Mouse (Mus musculus): ENCODE data around the gene Olfr700. TPM values are rescaled to one million over a fixed set of nuclear protein-coding genes. Genes with fewer than 3 reads are reported as not detected.

The Olfr700 gene
- polyA plus RNA-seq, 1 experiment from 2014 or later = not detected

DNA sequence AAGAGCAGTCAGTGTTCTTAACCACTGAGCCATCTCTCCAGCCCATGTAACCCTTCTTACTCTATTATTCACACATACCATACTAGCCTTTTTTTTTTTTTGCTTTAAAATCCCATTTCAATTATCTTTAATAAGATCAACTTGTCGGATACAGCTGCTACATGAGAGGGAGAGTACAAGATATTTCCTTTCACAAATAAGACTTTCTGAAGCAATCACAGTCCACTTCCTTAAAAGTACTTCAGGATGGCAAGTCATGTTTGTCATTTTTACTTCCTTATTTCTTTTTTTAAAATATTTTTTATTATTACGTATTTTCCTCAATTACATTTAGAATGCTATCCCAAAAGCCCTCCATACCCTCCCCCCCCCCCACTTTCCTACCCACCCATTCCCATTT lies 49.8 kb downstream of the Olfr700 start:
- Histone ChIP-seq H3K9me3 (ENCODE audit: control insufficient read depth, low read length) (no peaks in the 10 kb centered on the region), H3K4me2 (ENCODE audit: low read depth, low read length) (no peak overlapping the region), H3K36me3 (ENCODE audit: control insufficient read depth, insufficient read depth, low read length) (no peaks in the 10 kb centered on the region), H3K4me3 (ENCODE audit: low read depth, low read length) (no peak overlapping the region), H3K4me1 (ENCODE audit: control insufficient read depth, insufficient read depth, low read length) (no peaks in the 10 kb centered on the region), H3K27ac (ENCODE audit: low read depth, low read length) (no peak overlapping the region), H3K9ac (replicated peaks; ENCODE audit: low read depth, low read length) (no peak overlapping the region), H3K27me3 (ENCODE audit: control insufficient read depth, insufficient read depth, low read length) (no peaks in the 10 kb centered on the region)
- WGBS = 90% methylated on average over 2 of the region's 2 CpGs
- ATAC-seq (ENCODE audit: low read depth) = no peak

Other genes starting within 250 kb of the Olfr700 start
- gene Olfr693, start 128.2 kb downstream of the Olfr700 start, polyA plus RNA-seq (2014; fragmentation: Nextera tagmentation; extraction: Ambion mirVana) = not detected in 2 replicates
- gene Olfr694, start 117.0 kb downstream of the Olfr700 start, polyA plus RNA-seq (2014; fragmentation: Nextera tagmentation; extraction: Ambion mirVana) = not detected in 2 replicates
- gene Olfr695, start 92.4 kb downstream of the Olfr700 start, polyA plus RNA-seq (2014; fragmentation: Nextera tagmentation; extraction: Ambion mirVana) = not detected in 2 replicates
- not detected in 2 replicates for gene Olfr697, start 66.4 kb downstream of the Olfr700 start, polyA plus RNA-seq (2014; fragmentation: Nextera tagmentation; extraction: Ambion mirVana)
- gene Olfr698, start 53.4 kb downstream of the Olfr700 start, polyA plus RNA-seq (2014; fragmentation: Nextera tagmentation; extraction: Ambion mirVana) = not detected in 2 replicates
- gene Olfr699, start 15.6 kb downstream of the Olfr700 start, polyA plus RNA-seq (2014; fragmentation: Nextera tagmentation; extraction: Ambion mirVana) = not detected in 2 replicates
- not detected in 2 replicates for gene Olfr701, start 5.3 kb upstream of the Olfr700 start, polyA plus RNA-seq (2014; fragmentation: Nextera tagmentation; extraction: Ambion mirVana)
- not detected in 2 replicates for gene Olfr702, start 25.1 kb upstream of the Olfr700 start, polyA plus RNA-seq (2014; fragmentation: Nextera tagmentation; extraction: Ambion mirVana)
- gene Olfr703, start 34.5 kb upstream of the Olfr700 start, polyA plus RNA-seq (2014; fragmentation: Nextera tagmentation; extraction: Ambion mirVana) = not detected in 2 replicates
- not detected in 2 replicates for gene Olfr704, start 54.4 kb upstream of the Olfr700 start, polyA plus RNA-seq (2014; fragmentation: Nextera tagmentation; extraction: Ambion mirVana)
- gene Olfr705, start 68.1 kb upstream of the Olfr700 start, polyA plus RNA-seq (2014; fragmentation: Nextera tagmentation; extraction: Ambion mirVana) = not detected in 2 replicates
- gene Olfr706, start 79.3 kb upstream of the Olfr700 start, polyA plus RNA-seq (2014; fragmentation: Nextera tagmentation; extraction: Ambion mirVana) = not detected in 2 replicates
- not detected in 2 replicates for gene Olfr707, start 92.4 kb upstream of the Olfr700 start, polyA plus RNA-seq (2014; fragmentation: Nextera tagmentation; extraction: Ambion mirVana)
- not detected in 2 replicates for gene Olfr1532-ps1, start 99.2 kb upstream of the Olfr700 start, polyA plus RNA-seq (2014; fragmentation: Nextera tagmentation; extraction: Ambion mirVana)
- not detected in 2 replicates for gene Olfr709-ps1, start 123.4 kb upstream of the Olfr700 start, polyA plus RNA-seq (2014; fragmentation: Nextera tagmentation; extraction: Ambion mirVana)
- gene Olfr710, start 139.5 kb upstream of the Olfr700 start, polyA plus RNA-seq (2014; fragmentation: Nextera tagmentation; extraction: Ambion mirVana) = not detected in 2 replicates
- gene Olfr6, start 155.1 kb upstream of the Olfr700 start, polyA plus RNA-seq (2014; fragmentation: Nextera tagmentation; extraction: Ambion mirVana) = not detected in 2 replicates
- not detected in 2 replicates for gene Olfr711, start 166.6 kb upstream of the Olfr700 start, polyA plus RNA-seq (2014; fragmentation: Nextera tagmentation; extraction: Ambion mirVana)
- gene Olfr2, start 197.2 kb upstream of the Olfr700 start, polyA plus RNA-seq (2014; fragmentation: Nextera tagmentation; extraction: Ambion mirVana) = not detected in 2 replicates
- not detected in 2 replicates for gene Olfr713, start 222.3 kb upstream of the Olfr700 start, polyA plus RNA-seq (2014; fragmentation: Nextera tagmentation; extraction: Ambion mirVana)

All from neural tube, embryonic 14.5 days (tissue).